16 mouse cellular contexts compared by ENCODE assay signal in the genomic region with DNA sequence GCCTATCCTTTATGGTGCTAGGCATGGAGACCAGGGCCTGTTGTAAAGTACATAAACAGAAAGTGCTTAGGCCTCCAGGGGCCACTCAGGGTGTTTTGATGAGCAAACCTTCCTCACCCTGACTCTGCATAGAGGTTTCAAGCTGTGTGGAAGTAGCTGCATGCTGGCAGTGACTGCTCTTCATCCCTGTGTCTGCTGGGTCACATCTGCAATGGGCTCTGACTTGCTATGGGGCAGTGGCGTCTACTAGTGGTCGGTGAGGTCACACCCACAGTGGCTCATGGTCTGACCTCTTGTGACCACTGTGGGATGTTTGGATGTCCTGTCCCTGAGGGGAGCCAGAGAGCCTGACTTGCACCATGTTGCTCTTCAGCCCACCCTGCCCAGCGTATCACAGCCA. TPM values are rescaled to one million over a fixed set of nuclear protein-coding genes. Genes with fewer than 3 reads are reported as not detected.
DNase-seq lines count a peak whose midpoint lies in the region; ATAC-seq and TF ChIP-seq lines count a peak whose summit lies in the region.
"Had no signal": no experiment of that assay in that cellular context is flagged by ENCODE, and none has a peak within 500 bp of the region (broad histone marks: within the 10 kb centered on the region; RNA-seq: fewer than 3 reads in every experiment).

No protein-coding gene starts in this region.

- peaks cover 95% of the 10 kb centered on the region for H3K36me3 ChIP-seq in heart, embryonic 10.5 days
- H3K36me3 ChIP-seq in liver, embryonic 14.5 days (replicated peaks; ENCODE audit: control insufficient read depth, insufficient read depth, low read depth): peaks cover 12% of the 10 kb centered on the region; the same call in 1 of the 2 replicates
- peaks cover 87% of the 10 kb centered on the region for H3K36me3 ChIP-seq in thymus, adult 2 months (ENCODE audit: control insufficient read depth, insufficient read depth, low read length)
- H3K36me3 ChIP-seq in stomach, postnatal 0 days (ENCODE audit: control insufficient read depth, insufficient read depth, low read length): peaks cover 46% of the 10 kb centered on the region

- no peak for ATAC-seq in liver, embryonic 14.5 days (ENCODE audit: insufficient read depth)
- ATAC-seq in stomach, postnatal 0 days (ENCODE audit: low FRiP score, low TSS enrichment): no peak
- ATAC-seq: forebrain, postnatal 0 days; midbrain, embryonic 13.5 days had no signal

- no peak overlapping the region for H3K4me3 ChIP-seq in heart, embryonic 10.5 days
- H3K4me3 ChIP-seq in liver, embryonic 14.5 days (ENCODE audit: insufficient read depth in 1 of 2, low read depth in 2 of 2, low read length in 2 of 2): no peak overlapping the region
- no peak overlapping the region for H3K4me3 ChIP-seq in thymus, adult 2 months (ENCODE audit: control insufficient read depth, insufficient read depth, low read length)
- H3K4me3 ChIP-seq in stomach, postnatal 0 days (ENCODE audit: low read depth, low read length): no peak overlapping the region
- H3K4me3 ChIP-seq: heart, embryonic 12.5 days; hindbrain, embryonic 12.5 days; layer of hippocampus, adult 2 months; midbrain, embryonic 13.5 days had no signal

- H3K4me2 ChIP-seq in liver, embryonic 14.5 days (ENCODE audit: low read depth): no peak overlapping the region
- no peak overlapping the region for H3K4me2 ChIP-seq in stomach, postnatal 0 days (replicated peaks; ENCODE audit: low read depth)
- H3K4me2 ChIP-seq: heart, embryonic 12.5 days; hindbrain, embryonic 12.5 days; liver, embryonic 11.5 days; midbrain, embryonic 13.5 days had no signal

- H3K9ac ChIP-seq in liver, embryonic 14.5 days (replicated peaks): no peak overlapping the region
- no peak overlapping the region for H3K9ac ChIP-seq in stomach, postnatal 0 days (ENCODE audit: low read length)
- H3K9ac ChIP-seq: forebrain, postnatal 0 days; heart, embryonic 12.5 days; hindbrain, embryonic 12.5 days; midbrain, embryonic 13.5 days had no signal

- TF ChIP-seq POLR2A in thymus, adult 2 months (IDR thresholded peaks at IDR 0.05; ENCODE audit: control insufficient read depth, extremely low read depth, insufficient read depth, low read length, poor library complexity): no peak

- H3K27ac ChIP-seq in heart, embryonic 10.5 days: no peak overlapping the region
- no peak overlapping the region for H3K27ac ChIP-seq in liver, embryonic 14.5 days
- no peak overlapping the region for H3K27ac ChIP-seq in thymus, adult 2 months (ENCODE audit: control insufficient read depth, insufficient read depth, low read length)
- H3K27ac ChIP-seq in stomach, postnatal 0 days (replicated peaks): no peak overlapping the region
- H3K27ac ChIP-seq: hindbrain, embryonic 12.5 days; layer of hippocampus, adult 2 months; midbrain, embryonic 13.5 days had no signal

- H3K27me3 ChIP-seq in heart, embryonic 10.5 days (ENCODE audit: insufficient read depth, poor library complexity, severe bottlenecking): no peaks in the 10 kb centered on the region
- no peaks in the 10 kb centered on the region for H3K27me3 ChIP-seq in liver, embryonic 14.5 days (ENCODE audit: control insufficient read depth, insufficient read depth, low read length)
- no peaks in the 10 kb centered on the region for H3K27me3 ChIP-seq in thymus, adult 2 months (ENCODE audit: control insufficient read depth, insufficient read depth, low read length)
- no peaks in the 10 kb centered on the region for H3K27me3 ChIP-seq in stomach, postnatal 0 days (ENCODE audit: control insufficient read depth, insufficient read depth, low read length)
- H3K27me3 ChIP-seq: heart, embryonic 12.5 days; hindbrain, embryonic 12.5 days; midbrain, embryonic 13.5 days had no signal

- no peaks in the 10 kb centered on the region for H3K9me3 ChIP-seq in heart, embryonic 10.5 days
- H3K9me3 ChIP-seq in liver, embryonic 14.5 days (ENCODE audit: control insufficient read depth, low read length): no peaks in the 10 kb centered on the region
- H3K9me3 ChIP-seq in stomach, postnatal 0 days (ENCODE audit: control insufficient read depth, low read length): no peaks in the 10 kb centered on the region
- H3K9me3 ChIP-seq: heart, embryonic 12.5 days; hindbrain, embryonic 12.5 days; midbrain, embryonic 13.5 days had no signal

- DNase-seq in heart, embryonic 10.5 days (ENCODE audit: low spot score): peak; percentile 69
- no peak for DNase-seq in heart, adult 9 months (ENCODE audit: low spot score in 2 of 2)
- no peak for DNase-seq in liver, embryonic 14.5 days (ENCODE audit: low read depth in 3 of 3, low spot score in 3 of 3)
- no peak for DNase-seq in liver
- DNase-seq in thymus, postnatal 25 days: peak; percentile 0
- DNase-seq in thymus, adult 2 months: no peak
- DNase-seq in stomach, postnatal 0 days (ENCODE audit: low spot score): peak; percentile 10
- DNase-seq: cerebellum, adult 11 months; forebrain, postnatal 0 days; kidney, adult 9 months; lung, postnatal 36 days had no signal

- H3K4me1 ChIP-seq in heart, embryonic 10.5 days: no peaks in the 10 kb centered on the region
- no peaks in the 10 kb centered on the region for H3K4me1 ChIP-seq in liver, embryonic 14.5 days (replicated peaks; ENCODE audit: control insufficient read depth in 2 of 2, insufficient read depth in 2 of 2, low read length in 1 of 2)
- no peaks in the 10 kb centered on the region for H3K4me1 ChIP-seq in thymus, adult 2 months (replicated peaks; ENCODE audit: control insufficient read depth, insufficient read depth, low read length)
- no peaks in the 10 kb centered on the region for H3K4me1 ChIP-seq in stomach, postnatal 0 days (replicated peaks; ENCODE audit: control insufficient read depth, insufficient read depth)
- H3K4me1 ChIP-seq: heart, embryonic 12.5 days; hindbrain, embryonic 12.5 days; midbrain, embryonic 13.5 days had no signal

- 76% methylated on average over 3 of the region's 3 CpGs for WGBS in heart, embryonic 10.5 days
- WGBS in liver, embryonic 14.5 days (ENCODE audit: insufficient replicate concordance): 74% methylated on average over 3 of the region's 3 CpGs
- WGBS in thymus, adult 2 months: 90% methylated on average over 3 of the region's 3 CpGs
- 83% methylated on average over 3 of the region's 3 CpGs for WGBS in stomach, postnatal 0 days

- TF ChIP-seq EP300 in liver, embryonic 14.5 days (IDR thresholded peaks at IDR 0.05; ENCODE audit: low read depth): no peak
- no peak for TF ChIP-seq EP300 in stomach, postnatal 0 days (optimal IDR thresholded peaks at IDR 0.05)

- TF ChIP-seq CTCF in liver, embryonic 14.5 days (IDR thresholded peaks at IDR 0.05; ENCODE audit: low read depth): peak; percentile 33
- no peak for TF ChIP-seq CTCF in thymus, adult 2 months (IDR thresholded peaks at IDR 0.05; ENCODE audit: borderline replicate concordance, control insufficient read depth, extremely low read depth, insufficient read depth, low read length, poor library complexity)
- TF ChIP-seq CTCF in stomach, postnatal 0 days (IDR thresholded peaks at IDR 0.05; ENCODE audit: low read depth): peak; percentile 19; the same call in 1 of the 2 replicates

RNA-seq across cellular contexts. Expression of gene F2rl3, which starts 10.6 kb away (rescaled TPM):
- polyA plus RNA-seq in heart, embryonic 10.5 days (2016; fragmentation: Nextera tagmentation; extraction: Ambion mirVana): 1.1 and 2.3 TPM in 2 replicates
- polyA plus RNA-seq in liver, embryonic 14.5 days (2012; rRNA removed): 3.9 and 5.2 TPM in 2 replicates
- 2.8 and 3.8 TPM in 2 replicates for polyA plus RNA-seq in liver, embryonic 14.5 days (2014; fragmentation: Nextera tagmentation; extraction: Ambion mirVana)
- polyA plus RNA-seq in thymus, adult 2 months (2012; rRNA removed): 18.8 and 24.9 TPM in 2 replicates
- 1.4 and 1.6 TPM in 2 replicates for polyA plus RNA-seq in stomach, postnatal 0 days (2015; fragmentation: Nextera tagmentation; extraction: Ambion mirVana)

RNA-seq across cellular contexts. Expression of gene Sin3b, which starts 28.0 kb away (rescaled TPM):
- polyA plus RNA-seq in heart, embryonic 10.5 days (2016; fragmentation: Nextera tagmentation; extraction: Ambion mirVana): 151 and 158 TPM in 2 replicates
- polyA plus RNA-seq in liver, embryonic 14.5 days (2012; rRNA removed): 47.6 and 57.0 TPM in 2 replicates
- 68.7 and 70.3 TPM in 2 replicates for polyA plus RNA-seq in liver, embryonic 14.5 days (2014; fragmentation: Nextera tagmentation; extraction: Ambion mirVana)
- 394 and 423 TPM in 2 replicates for polyA plus RNA-seq in thymus, adult 2 months (2012; rRNA removed)
- 188 and 197 TPM in 2 replicates for polyA plus RNA-seq in stomach, postnatal 0 days (2015; fragmentation: Nextera tagmentation; extraction: Ambion mirVana)

Comparison
In these comparisons a context has a peak if more than half of its experiments do, and no peak if none do; other contexts are left out.
1. DNase-seq: peak in heart, embryonic 10.5 days (single experiment), thymus, postnatal 25 days (single experiment) and stomach, postnatal 0 days (single experiment); none in heart, adult 9 months (0 of 2), liver, embryonic 14.5 days (0 of 3), liver (single experiment) and thymus, adult 2 months (single experiment).